Mouse (Mus musculus) lung, postnatal 0 days (tissue): ENCODE measurements around the gene Tctex1d1.

Experiments
- CTCF ChIP-seq: IDR thresholded peaks from 2 replicates; pipeline ENCODE4 v1.5.1; 2016; ENCODE audit warnings: antibody characterized with exemption, mild to moderate bottlenecking
- EP300 ChIP-seq: IDR thresholded peaks from 2 replicates; pipeline ENCODE4 v1.6.1; 2016; ENCODE audit warnings: antibody characterized with exemption, mild to moderate bottlenecking, control low read depth

GRCm38 (mm10) chr4:102967811-102968210 lies 10.6 kb upstream of the Tctex1d1 start:
- TF ChIP-seq CTCF: no peak
- TF ChIP-seq EP300: no peak
